Mouse (Mus musculus) mammary gland, adult 2 months (tissue): ENCODE results near the gene Rpl7a. TPM values are rescaled to one million over a fixed set of nuclear protein-coding genes. Genes with fewer than 3 reads are reported as not detected.

Experiments used
- polyA plus RNA-seq: library from polyadenylated mRNA; depleted of rRNA; stranded (reverse); fragments of >200 nt; gene quantifications from 2 replicates; pipeline ENCODE4 v1.2.3, GENCODE M21; 2012; ENCODE audit warnings: low replicate concordance; rRNA removed

The Rpl7a gene
- polyA plus RNA-seq = 493 and 569 TPM in 2 replicates

GRCm38 (mm10) chr2:26910124-26910993, at the start of gene Rpl7a, which contains the start of gene Med22:
Gene Rpl7a, plus strand, starts transcription at chr2:26910764.
Gene Med22, minus strand, starts transcription at chr2:26910677.

GRCm38 (mm10) chr2:26864879-26865278, 45.7 kb upstream of the Rpl7a start, which contains the start of gene Abo:
Gene Abo, minus strand, starts transcription at chr2:26864979.

GRCm38 (mm10) chr2:26902467-26903220, 7.9 kb upstream of the Rpl7a start, which contains the start of gene Surf6:
Gene Surf6, minus strand, starts transcription at chr2:26902879.

GRCm38 (mm10) chr2:26915927-26916728, 5.6 kb downstream of the Rpl7a start, which contains the start of the genes Surf2 and Surf1:
Gene Surf2, plus strand, starts transcription at chr2:26916367.
Gene Surf1, minus strand, starts transcription at chr2:26916530.

GRCm38 (mm10) chr2:26933304-26934055, 22.9 kb downstream of the Rpl7a start, which contains the start of the genes Surf4 and Stkld1:
Gene Surf4, minus strand, starts transcription at chr2:26933928.
Gene Stkld1, plus strand, starts transcription at chr2:26934047.

Other genes starting within 250 kb of the Rpl7a start
- gene Lcn4, start 239.5 kb upstream of the Rpl7a start, polyA plus RNA-seq = 0.66 and 1.3 TPM in 2 replicates
- gene Abo, start 45.8 kb upstream of the Rpl7a start, polyA plus RNA-seq = not detected in 2 replicates
- gene Surf6, start 7.9 kb upstream of the Rpl7a start, polyA plus RNA-seq = 9.7 and 14.1 TPM in 2 replicates
- gene Med22, start 87 bp upstream of the Rpl7a start, polyA plus RNA-seq = 39.9 and 41.8 TPM in 2 replicates
- gene Surf2, start 5.6 kb downstream of the Rpl7a start, polyA plus RNA-seq = 22.2 and 22.8 TPM in 2 replicates
- gene Surf1, start 5.8 kb downstream of the Rpl7a start, polyA plus RNA-seq = 52.0 and 56.9 TPM in 2 replicates
- 301 and 334 TPM in 2 replicates for gene Surf4, start 23.2 kb downstream of the Rpl7a start, polyA plus RNA-seq
- 0.29 and 0.43 TPM in 2 replicates for gene Stkld1, start 23.3 kb downstream of the Rpl7a start, polyA plus RNA-seq
- gene Rexo4, start 53.6 kb downstream of the Rpl7a start, polyA plus RNA-seq = 16.2 and 25.7 TPM in 2 replicates
- 0.86 and 1.8 TPM in 2 replicates for gene Adamts13, start 62.7 kb downstream of the Rpl7a start, polyA plus RNA-seq
- 42.6 and 58.6 TPM in 2 replicates for gene Cacfd1, start 99.2 kb downstream of the Rpl7a start, polyA plus RNA-seq
- gene Slc2a6, start 117.2 kb downstream of the Rpl7a start, polyA plus RNA-seq = 9.5 and 16.0 TPM in 2 replicates
- 0.16 and 0.72 TPM in 2 replicates for gene Mymk, start 161.4 kb downstream of the Rpl7a start, polyA plus RNA-seq
- 1.3 and 2.5 TPM in 2 replicates for gene Adamtsl2, start 168.6 kb downstream of the Rpl7a start, polyA plus RNA-seq
- gene Fam163b, start 231.7 kb downstream of the Rpl7a start, polyA plus RNA-seq = 0.12 and 0.14 TPM in 2 replicates